Mouse (Mus musculus): Measurements from ENCODE around the gene BC030870.

GRCm38 (mm10) chr8:65107936-65108718 lies 21.2 kb downstream of the BC030870 start:
- TF ChIP-seq POLR2A (IDR thresholded peaks at IDR 0.05; ENCODE audit: extremely low read depth, insufficient read depth, low read length) = no peak
- no peak for TF ChIP-seq CTCF (IDR thresholded peaks at IDR 0.05; ENCODE audit: extremely low read depth, insufficient read depth, low read length)

Measured in cortical plate, adult 2 months (tissue).